Comparison of ENCODE assay signal across 8 mouse cellular contexts in the genomic region with DNA sequence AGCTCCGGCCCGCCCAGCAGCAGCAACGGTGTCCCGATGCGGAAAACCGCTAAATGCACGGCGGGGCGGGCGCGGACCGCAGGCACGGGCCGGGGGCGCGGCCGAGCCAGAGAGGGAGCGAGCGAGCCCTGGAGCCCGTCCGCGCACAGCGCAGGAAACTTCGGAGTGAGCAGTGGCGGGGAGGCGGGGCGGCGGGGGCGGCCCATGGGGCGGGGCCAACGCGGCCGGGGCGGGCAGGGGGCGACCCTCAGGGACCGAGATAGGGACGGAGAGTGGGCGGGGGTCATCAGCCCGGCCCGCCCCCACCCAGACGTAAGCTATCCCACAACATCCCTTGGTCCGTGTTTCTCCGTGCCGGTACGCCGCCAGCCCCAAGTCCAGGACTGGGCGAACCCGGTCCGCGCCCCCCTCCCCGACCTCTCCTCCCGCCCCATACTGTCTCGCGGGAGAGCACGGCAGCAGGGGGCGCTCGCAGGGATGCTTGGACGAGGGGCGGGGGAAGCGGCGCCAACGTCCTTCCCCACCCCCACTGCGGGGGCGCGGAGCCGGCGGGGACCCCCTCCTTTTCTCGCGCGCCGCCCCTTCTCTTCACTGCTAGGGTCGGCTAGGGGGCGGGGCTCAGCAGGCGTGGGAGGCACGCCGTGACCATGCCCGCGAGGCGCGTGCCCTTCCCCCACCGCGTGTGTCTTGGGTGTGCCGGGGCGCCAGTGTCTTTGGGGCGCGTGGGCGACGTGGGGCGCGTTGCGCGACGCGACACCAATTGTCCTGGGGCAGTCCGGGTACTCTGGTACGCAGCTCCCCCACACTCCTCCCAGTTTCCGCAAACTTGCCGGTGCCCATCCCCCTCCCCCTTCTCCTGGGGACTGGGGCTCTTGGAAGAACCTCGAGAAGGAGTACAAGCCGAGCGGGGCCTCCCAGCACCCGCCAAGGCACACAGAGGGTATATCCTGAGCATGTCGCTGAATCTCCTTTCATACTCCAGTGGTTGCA. TPM values are rescaled to one million over a fixed set of nuclear protein-coding genes. Genes with fewer than 3 reads are reported as not detected.
A peak's percentile ranks its signal among the peaks of the same experiment; 100 is the strongest.
DNase-seq lines count a peak whose midpoint lies in the region; ATAC-seq and TF ChIP-seq lines count a peak whose summit lies in the region.

Gene Cacna1h (minus strand): TSS at position 167 of the 990 bp plus-strand sequence.

- H3K4me2 ChIP-seq in intestine, postnatal 0 days (replicated peaks; ENCODE audit: low read depth), result peak within 1 kb of the TSS; percentile 82
- peak within 1 kb of the TSS; percentile 75 for H3K4me2 ChIP-seq in neural tube, embryonic 14.5 days (ENCODE audit: low read depth, low read length)

- no peaks in the 10 kb centered on the region for H3K36me3 ChIP-seq in intestine, postnatal 0 days (ENCODE audit: control insufficient read depth, insufficient read depth)
- no peaks in the 10 kb centered on the region for H3K36me3 ChIP-seq in neural tube, embryonic 14.5 days (ENCODE audit: control insufficient read depth, insufficient read depth, low read length)

- peak within 1 kb of the TSS; percentile 51 for H3K9ac ChIP-seq in intestine, postnatal 0 days (ENCODE audit: low read depth, low read length)
- H3K9ac ChIP-seq in neural tube, embryonic 14.5 days (replicated peaks; ENCODE audit: low read depth, low read length), result peak within 1 kb of the TSS; percentile 95

- DNase-seq in cerebellum, postnatal 25 days, result peak; percentile 17 to 52
- no peak for DNase-seq in cerebellum, adult 11 months
- peak; percentile 64 for DNase-seq in brain, adult 2 months (ENCODE audit: low read depth, low spot score)
- DNase-seq in frontal cortex, postnatal 36 days (ENCODE audit: low spot score in 2 of 2), result peak; percentile 61 to 65
- peak; percentile 72 for DNase-seq in liver
- peak; percentile 22 for DNase-seq in thymus, postnatal 25 days

- 2% methylated on average over 90 of the region's 103 CpGs for WGBS in intestine, postnatal 0 days
- WGBS in neural tube, embryonic 14.5 days, result under 1% methylated on average over 67 of the region's 103 CpGs

- H3K27me3 ChIP-seq in intestine, postnatal 0 days (replicated peaks; ENCODE audit: control insufficient read depth, insufficient read depth, low read length), result peaks cover 34% of the 10 kb centered on the region
- no peaks in the 10 kb centered on the region; the same call in 1 of the 2 replicates for H3K27me3 ChIP-seq in neural tube, embryonic 14.5 days (ENCODE audit: control insufficient read depth, insufficient read depth, low read length)

- peak within 1 kb of the TSS; percentile 16; the same call in 1 of the 2 replicates for H3K27ac ChIP-seq in intestine, postnatal 0 days (ENCODE audit: low read depth, low read length)
- H3K27ac ChIP-seq in neural tube, embryonic 14.5 days (ENCODE audit: low read depth, low read length), result peak within 1 kb of the TSS; percentile 82

- H3K9me3 ChIP-seq in intestine, postnatal 0 days (ENCODE audit: control insufficient read depth), result no peaks in the 10 kb centered on the region
- H3K9me3 ChIP-seq in neural tube, embryonic 14.5 days (ENCODE audit: control insufficient read depth, low read length), result no peaks in the 10 kb centered on the region

- peak; percentile 66 for ATAC-seq in intestine, postnatal 0 days
- ATAC-seq in neural tube, embryonic 14.5 days (ENCODE audit: low read depth), result peak; percentile 84

- TF ChIP-seq CTCF in intestine, postnatal 0 days (IDR thresholded peaks at IDR 0.05; ENCODE audit: low read depth), result peak; percentile 73

- H3K4me1 ChIP-seq in intestine, postnatal 0 days (replicated peaks; ENCODE audit: control insufficient read depth, insufficient read depth, low read length), result no peaks in the 10 kb centered on the region
- peaks cover 27% of the 10 kb centered on the region for H3K4me1 ChIP-seq in neural tube, embryonic 14.5 days (ENCODE audit: control insufficient read depth, insufficient read depth, low read length)

- H3K4me3 ChIP-seq in intestine, postnatal 0 days (ENCODE audit: low read depth, low read length), result peak within 1 kb of the TSS; percentile 58
- H3K4me3 ChIP-seq in neural tube, embryonic 14.5 days (ENCODE audit: low read depth, low read length), result peak within 1 kb of the TSS; percentile 88

RNA-seq across cellular contexts. Expression of gene Cacna1h, which starts in this region (rescaled TPM):
- 1.7 and 1.9 TPM in 2 replicates for polyA plus RNA-seq in intestine, postnatal 0 days (2015; fragmentation: Nextera tagmentation; extraction: Ambion mirVana)
- 12.3 and 12.8 TPM in 2 replicates for polyA plus RNA-seq in neural tube, embryonic 14.5 days (2014; fragmentation: Nextera tagmentation; extraction: Ambion mirVana)
